Mouse (Mus musculus): ENCODE data around the gene S1pr4. TPM values are rescaled to one million over a fixed set of nuclear protein-coding genes. Genes with fewer than 3 reads are reported as not detected.

S1pr4 gene
- polyA plus RNA-seq, 1 experiment from 2014 or later, result 4.1 TPM

GRCm38 (mm10) chr10:81462917-81463316, 37.0 kb downstream of the S1pr4 start:
- ATAC-seq (ENCODE audit: insufficient read depth), result no peak
- no peak overlapping the region for H3K4me3 ChIP-seq (replicated peaks)
- H3K27ac ChIP-seq (replicated peaks), result no peak overlapping the region
- no peak overlapping the region for H3K9ac ChIP-seq
- no peak overlapping the region for H3K4me2 ChIP-seq
- peaks cover 28% of the 10 kb centered on the region for H3K4me1 ChIP-seq (replicated peaks)
- no peaks in the 10 kb centered on the region for H3K36me3 ChIP-seq (replicated peaks)
- WGBS (ENCODE audit: insufficient replicate concordance), result 66% methylated on average over 7 of the region's 7 CpGs
- H3K9me3 ChIP-seq (replicated peaks), result no peaks in the 10 kb centered on the region
- peaks cover 100% of the 10 kb centered on the region for H3K27me3 ChIP-seq

- H3K9me3 ChIP-seq (replicated peaks), result no peaks in the 10 kb centered on the region
- no peaks in the 10 kb centered on the region for H3K36me3 ChIP-seq (replicated peaks)
- 0 out of 2 replicates have a peak overlapping the region, but pooled peaks have one; percentile 18 for H3K4me2 ChIP-seq
- H3K27ac ChIP-seq (replicated peaks), result no peak overlapping the region
- WGBS (ENCODE audit: insufficient replicate concordance), result 33% methylated on average over 7 of the region's 7 CpGs
- no peak for ATAC-seq (ENCODE audit: insufficient read depth)
- H3K27me3 ChIP-seq, result peaks cover 100% of the 10 kb centered on the region
- H3K9ac ChIP-seq, result no peak overlapping the region
- H3K4me3 ChIP-seq (replicated peaks), result no peak overlapping the region
- H3K4me1 ChIP-seq (replicated peaks), result peaks cover 29% of the 10 kb centered on the region
Observed at GRCm38 (mm10) chr10:81462415-81462804, 37.5 kb downstream of the S1pr4 start.

GRCm38 (mm10) chr10:81461673-81462414, 38.1 kb downstream of the S1pr4 start:
- no peak overlapping the region for H3K27ac ChIP-seq (replicated peaks)
- WGBS (ENCODE audit: insufficient replicate concordance), result 3% methylated on average over 16 of the region's 16 CpGs
- no peak overlapping the region for H3K9ac ChIP-seq
- H3K9me3 ChIP-seq (replicated peaks), result no peaks in the 10 kb centered on the region
- peaks cover 35% of the 10 kb centered on the region for H3K4me1 ChIP-seq (replicated peaks)
- no peak overlapping the region for H3K4me3 ChIP-seq (replicated peaks)
- no peaks in the 10 kb centered on the region for H3K36me3 ChIP-seq (replicated peaks)
- H3K27me3 ChIP-seq, result peaks cover 100% of the 10 kb centered on the region
- peak overlapping the region; percentile 18; the same call in 1 of the 2 replicates for H3K4me2 ChIP-seq
- no peak for ATAC-seq (ENCODE audit: insufficient read depth)

GRCm38 (mm10) chr10:81460951-81461350, 39.0 kb downstream of the S1pr4 start:
- no peak for ATAC-seq (ENCODE audit: insufficient read depth)
- 31% methylated on average over 11 of the region's 11 CpGs for WGBS (ENCODE audit: insufficient replicate concordance)
- H3K4me1 ChIP-seq (replicated peaks), result peaks cover 37% of the 10 kb centered on the region
- H3K27me3 ChIP-seq, result peaks cover 100% of the 10 kb centered on the region
- H3K4me2 ChIP-seq, result no peak overlapping the region
- H3K36me3 ChIP-seq (replicated peaks), result no peaks in the 10 kb centered on the region
- no peak overlapping the region for H3K9ac ChIP-seq
- H3K4me3 ChIP-seq (replicated peaks), result no peak overlapping the region
- no peak overlapping the region for H3K27ac ChIP-seq (replicated peaks)
- no peaks in the 10 kb centered on the region for H3K9me3 ChIP-seq (replicated peaks)

- 19% methylated on average over 20 of the region's 20 CpGs for WGBS (ENCODE audit: insufficient replicate concordance)
Observed at GRCm38 (mm10) chr10:81460471-81460870, 39.5 kb downstream of the S1pr4 start.

GRCm38 (mm10) chr10:81459399-81459798, 40.5 kb downstream of the S1pr4 start:
- H3K36me3 ChIP-seq (replicated peaks), result no peaks in the 10 kb centered on the region
- H3K27me3 ChIP-seq, result peaks cover 100% of the 10 kb centered on the region
- no peak overlapping the region for H3K9ac ChIP-seq
- H3K4me1 ChIP-seq (replicated peaks), result peaks cover 27% of the 10 kb centered on the region
- H3K4me3 ChIP-seq (replicated peaks), result no peak overlapping the region
- no peak overlapping the region for H3K27ac ChIP-seq (replicated peaks)
- no peak for ATAC-seq (ENCODE audit: insufficient read depth)
- no peak overlapping the region for H3K4me2 ChIP-seq
- 59% methylated on average over 21 of the region's 21 CpGs for whole genome bisulfite sequencing (ENCODE audit: insufficient replicate concordance)
- H3K9me3 ChIP-seq (replicated peaks), result no peaks in the 10 kb centered on the region

More at GRCm38 (mm10) chr10:81460471-81460870, 39.5 kb downstream of the S1pr4 start:
- Histone ChIP-seq H3K27me3 (peaks cover 100% of the 10 kb centered on the region), H3K27ac (replicated peaks) (no peak overlapping the region), H3K9me3 (replicated peaks) (no peaks in the 10 kb centered on the region), H3K4me2 (no peak overlapping the region), H3K4me3 (replicated peaks) (no peak overlapping the region), H3K36me3 (replicated peaks) (no peaks in the 10 kb centered on the region), H3K9ac (no peak overlapping the region), H3K4me1 (replicated peaks) (peaks cover 37% of the 10 kb centered on the region)
- no peak for ATAC-seq (ENCODE audit: insufficient read depth)

- no peak for ATAC-seq (ENCODE audit: insufficient read depth)
- Histone ChIP-seq H3K9ac (no peak overlapping the region), H3K9me3 (replicated peaks) (no peaks in the 10 kb centered on the region), H3K27me3 (peaks cover 100% of the 10 kb centered on the region), H3K27ac (replicated peaks) (no peak overlapping the region), H3K4me3 (replicated peaks) (no peak overlapping the region), H3K4me2 (no peak overlapping the region), H3K36me3 (replicated peaks) (no peaks in the 10 kb centered on the region), H3K4me1 (replicated peaks) (peaks cover 19% of the 10 kb centered on the region; the same call in 1 of the 2 replicates)
- 52% methylated on average over 6 of the region's 6 CpGs for WGBS (ENCODE audit: insufficient replicate concordance)
Observed at GRCm38 (mm10) chr10:81458267-81458666, 41.7 kb downstream of the S1pr4 start.

- peaks cover 100% of the 10 kb centered on the region for H3K27me3 ChIP-seq
- WGBS (ENCODE audit: insufficient replicate concordance), result 76% methylated on average over 8 of the region's 8 CpGs
Observed at GRCm38 (mm10) chr10:81457624-81458023, 42.3 kb downstream of the S1pr4 start.

GRCm38 (mm10) chr10:81456983-81457563, 42.9 kb downstream of the S1pr4 start:
- H3K9me3 ChIP-seq (replicated peaks), result no peaks in the 10 kb centered on the region
- no peaks in the 10 kb centered on the region for H3K36me3 ChIP-seq (replicated peaks)
- H3K4me2 ChIP-seq, result no peak overlapping the region
- H3K27ac ChIP-seq (replicated peaks), result no peak overlapping the region
- H3K27me3 ChIP-seq, result peaks cover 100% of the 10 kb centered on the region
- 14% methylated on average over 12 of the region's 12 CpGs for whole genome bisulfite sequencing (ENCODE audit: insufficient replicate concordance)
- H3K9ac ChIP-seq, result no peak overlapping the region
- H3K4me3 ChIP-seq (replicated peaks), result no peak overlapping the region
- H3K4me1 ChIP-seq (replicated peaks), result peaks cover 18% of the 10 kb centered on the region; the same call in 1 of the 2 replicates
- peak; percentile 34; the same call in 1 of the 2 replicates for ATAC-seq (ENCODE audit: insufficient read depth)

More at GRCm38 (mm10) chr10:81457624-81458023, 42.3 kb downstream of the S1pr4 start:
- no peak overlapping the region for H3K4me2 ChIP-seq
- no peak overlapping the region for H3K9ac ChIP-seq
- no peak for ATAC-seq (ENCODE audit: insufficient read depth)
- H3K4me1 ChIP-seq (replicated peaks), result peaks cover 22% of the 10 kb centered on the region; the same call in 1 of the 2 replicates
- H3K36me3 ChIP-seq (replicated peaks), result no peaks in the 10 kb centered on the region
- no peak overlapping the region for H3K4me3 ChIP-seq (replicated peaks)
- H3K9me3 ChIP-seq (replicated peaks), result no peaks in the 10 kb centered on the region
- H3K27ac ChIP-seq (replicated peaks), result no peak overlapping the region

GRCm38 (mm10) chr10:81455181-81455895, 44.6 kb downstream of the S1pr4 start, which contains the start of gene Nfic:
TSS of gene Nfic (minus strand) at chr10:81455635.
- no peak for ATAC-seq (ENCODE audit: insufficient read depth)
- Histone ChIP-seq H3K9me3 (replicated peaks) (no peaks in the 10 kb centered on the region), H3K27me3 (peaks cover 100% of the 10 kb centered on the region), H3K36me3 (replicated peaks) (no peaks in the 10 kb centered on the region), H3K4me1 (replicated peaks) (peaks cover 12% of the 10 kb centered on the region; the same call in 1 of the 2 replicates), H3K27ac (replicated peaks) (no peak within 1 kb of the TSS), H3K4me2 (no peak within 1 kb of the TSS), H3K9ac (no peak within 1 kb of the TSS), H3K4me3 (replicated peaks) (no peak within 1 kb of the TSS)
- WGBS (ENCODE audit: insufficient replicate concordance), result 54% methylated on average over 28 of the region's 28 CpGs

GRCm38 (mm10) chr10:81454106-81454505, 45.8 kb downstream of the S1pr4 start:
- H3K4me3 ChIP-seq (replicated peaks), result no peak overlapping the region
- no peaks in the 10 kb centered on the region for H3K36me3 ChIP-seq (replicated peaks)
- no peak for ATAC-seq (ENCODE audit: insufficient read depth)
- no peak overlapping the region for H3K27ac ChIP-seq (replicated peaks)
- peaks cover 100% of the 10 kb centered on the region for H3K27me3 ChIP-seq
- 53% methylated on average over 2 of the region's 2 CpGs for WGBS (ENCODE audit: insufficient replicate concordance)
- no peaks in the 10 kb centered on the region for H3K9me3 ChIP-seq (replicated peaks)
- H3K4me1 ChIP-seq (replicated peaks), result peaks cover 12% of the 10 kb centered on the region; the same call in 1 of the 2 replicates
- H3K9ac ChIP-seq, result no peak overlapping the region
- no peak overlapping the region for H3K4me2 ChIP-seq

Data from liver, embryonic 15.5 days (tissue).